ENCODE assay signal across 9 mouse cellular contexts in genomic region chr11:16843889-16844568, GRCm38 (mm10).
DNase-seq lines count a peak whose midpoint lies in the region; ATAC-seq lines count a peak whose summit lies in the region.
"Had no signal": no experiment of that assay in that cellular context is flagged by ENCODE, and none has a peak within 500 bp of the region (broad histone marks: within the 10 kb centered on the region; RNA-seq: fewer than 3 reads in every experiment).

No protein-coding gene starts in this region.

- H3K27ac ChIP-seq in embryonic facial prominence, embryonic 10.5 days (replicated peaks) = no peak overlapping the region
- H3K27ac ChIP-seq: liver, embryonic 13.5 days had no signal

- no peaks in the 10 kb centered on the region for H3K27me3 ChIP-seq in embryonic facial prominence, embryonic 10.5 days (replicated peaks; ENCODE audit: low read depth, poor library complexity, severe bottlenecking)
- H3K27me3 ChIP-seq: liver, embryonic 13.5 days had no signal

- DNase-seq in heart, adult 18-20 months = peak; percentile 63 to 68
- DNase-seq in heart, postnatal 25 days (ENCODE audit: low spot score) = no peak
- peak; percentile 22 for DNase-seq in embryonic facial prominence, embryonic 10.5 days (ENCODE audit: low spot score)
- DNase-seq in heart, postnatal 14 days = peak; percentile 51
- peak; percentile 51 for DNase-seq in lung, postnatal 14 days
- DNase-seq in natural killer cell, adult 2 months (ENCODE audit: low spot score in 2 of 2) = no peak
- DNase-seq in frontal cortex, postnatal 25 days (ENCODE audit: low spot score in 2 of 2) = no peak
- DNase-seq: liver, embryonic 13.5 days had no signal

- no peak for ATAC-seq in activated CD4-positive, CD25-positive, alpha-beta regulatory T cell, adult 4 months

- no peaks in the 10 kb centered on the region for H3K9me3 ChIP-seq in embryonic facial prominence, embryonic 10.5 days
- H3K9me3 ChIP-seq: liver, embryonic 13.5 days had no signal

- peaks cover 8% of the 10 kb centered on the region; the same call in 1 of the 2 replicates for H3K4me1 ChIP-seq in embryonic facial prominence, embryonic 10.5 days
- H3K4me1 ChIP-seq: liver, embryonic 13.5 days had no signal

- intact Hi-C loops in heart, postnatal 25 days (cut with DNase I) = no loop called here
- intact Hi-C loops in heart, postnatal 14 days (cut with DNase I) = no loop called here

- 59% methylated on average over 12 of the region's 12 CpGs for WGBS in embryonic facial prominence, embryonic 10.5 days

- H3K36me3 ChIP-seq in embryonic facial prominence, embryonic 10.5 days (replicated peaks) = no peaks in the 10 kb centered on the region
- H3K36me3 ChIP-seq: liver, embryonic 13.5 days had no signal

- no peak overlapping the region for H3K4me3 ChIP-seq in embryonic facial prominence, embryonic 10.5 days
- H3K4me3 ChIP-seq: liver, embryonic 13.5 days had no signal

Comparison
In these comparisons a context has a peak if more than half of its experiments do, and no peak if none do; other contexts are left out.
1. DNase-seq: peak in heart, adult 18-20 months (2 of 2), embryonic facial prominence, embryonic 10.5 days (single experiment), heart, postnatal 14 days (2 of 2) and lung, postnatal 14 days (single experiment); none in heart, postnatal 25 days (single experiment), natural killer cell, adult 2 months (0 of 2) and frontal cortex, postnatal 25 days (0 of 2).